Comparison of ENCODE assay signal across 13 mouse cellular contexts in the genomic region with DNA sequence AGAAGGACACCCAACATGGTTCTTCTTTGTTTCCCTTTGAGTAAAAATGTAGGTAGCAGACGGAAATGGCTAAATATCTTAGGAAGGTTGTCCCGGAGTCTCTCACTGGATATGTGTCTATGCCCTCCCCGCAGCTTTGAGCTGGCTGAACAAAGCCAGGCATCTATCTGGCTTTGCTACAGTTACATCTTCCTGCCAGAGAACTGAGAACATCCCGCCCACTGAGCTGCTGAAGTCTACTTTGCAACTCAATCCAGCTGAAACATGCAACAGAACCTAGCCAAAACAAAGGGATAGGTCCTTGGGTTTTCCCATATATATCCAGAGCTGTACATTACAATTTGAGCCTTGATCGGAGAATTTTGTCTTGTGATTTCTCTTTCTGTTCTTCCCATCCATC.
"Had no signal": no experiment of that assay in that cellular context is flagged by ENCODE, and none has a peak within 500 bp of the region (broad histone marks: within the 10 kb centered on the region; RNA-seq: fewer than 3 reads in every experiment).

No protein-coding gene starts in this region.

- DNase-seq: gastrocnemius, postnatal 14 days; gastrocnemius, postnatal 36 days; heart, adult 11 months; heart, adult 2 months; heart, postnatal 14 days; heart, postnatal 36 days; kidney, adult 18-20 months; kidney, adult 8-10 months; kidney, postnatal 10 days; kidney, postnatal 25 days; kidney, postnatal 4 days; liver; liver, embryonic 13.5 days had no signal
